Mouse (Mus musculus): Measurements from ENCODE around the gene Bst1. TPM values are rescaled to one million over a fixed set of nuclear protein-coding genes. Genes with fewer than 3 reads are reported as not detected.
A peak's percentile ranks its signal among the peaks of the same experiment; 100 is the strongest.

Bst1 gene
- polyA plus RNA-seq, 1 experiment from 2014 or later = not detected

DNA sequence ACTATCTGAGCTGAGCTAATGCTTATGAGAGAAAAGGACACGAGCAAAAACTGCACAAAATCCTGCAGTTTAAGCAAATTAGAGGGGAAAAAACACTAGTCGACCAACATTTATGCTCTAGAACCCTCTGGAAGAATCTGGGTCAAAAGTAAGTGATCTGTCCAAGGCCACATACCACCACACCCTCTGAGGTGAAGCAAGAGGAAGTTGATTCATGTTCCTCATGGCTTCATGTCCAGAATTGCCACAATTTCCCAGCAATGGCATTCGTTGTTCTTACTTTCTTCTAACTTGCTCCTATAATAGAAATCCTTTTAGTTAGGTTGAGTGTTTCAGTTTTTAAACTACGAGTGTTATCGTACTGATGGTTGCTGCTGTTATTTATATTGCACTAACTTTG lies 19.2 kb upstream of the Bst1 start:
- WGBS = 85% methylated on average over 5 of the region's 5 CpGs
- no peak for ATAC-seq (replicated peaks)

DNA sequence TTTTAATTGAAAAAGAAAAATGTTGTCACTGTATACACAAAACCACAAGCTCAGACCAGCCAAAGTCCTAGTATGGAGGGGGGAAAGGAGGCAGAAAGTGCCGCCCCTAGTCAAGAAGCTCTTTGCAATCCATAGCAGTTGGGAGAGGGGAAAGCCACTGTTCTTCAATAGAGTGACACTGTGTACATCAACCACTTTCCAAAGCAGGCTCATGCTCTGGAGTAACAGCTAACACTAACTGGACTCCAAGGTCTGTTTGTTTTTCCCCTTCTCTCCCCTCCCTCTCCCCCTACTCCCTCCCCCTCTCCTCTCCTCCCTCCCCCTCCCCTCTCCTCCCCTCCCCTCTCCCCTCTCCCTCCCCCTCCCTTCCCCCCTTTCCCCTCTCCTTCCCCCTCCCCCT lies 18.0 kb upstream of the Bst1 start:
- Histone ChIP-seq H3K4me3 (no peak overlapping the region), H3K27me3 (replicated peaks) (no peaks in the 10 kb centered on the region), H3K27ac (no peak overlapping the region), H3K9me3 (no peaks in the 10 kb centered on the region), H3K4me2 (no peak overlapping the region), H3K9ac (no peak overlapping the region), H3K36me3 (replicated peaks) (no peaks in the 10 kb centered on the region), H3K4me1 (no peaks in the 10 kb centered on the region)
- no peak for ATAC-seq (replicated peaks)
- 77% methylated on average over 1 of the region's 1 CpGs for WGBS

More for the DNA sequence above, 19.2 kb upstream of the Bst1 start:
- H3K4me2 ChIP-seq = no peak overlapping the region
- H3K4me1 ChIP-seq = no peaks in the 10 kb centered on the region
- H3K9ac ChIP-seq = no peak overlapping the region
- H3K27me3 ChIP-seq (replicated peaks) = no peaks in the 10 kb centered on the region
- no peak overlapping the region for H3K4me3 ChIP-seq
- no peak overlapping the region for H3K27ac ChIP-seq
- no peaks in the 10 kb centered on the region for H3K9me3 ChIP-seq
- no peaks in the 10 kb centered on the region for H3K36me3 ChIP-seq (replicated peaks)

DNA sequence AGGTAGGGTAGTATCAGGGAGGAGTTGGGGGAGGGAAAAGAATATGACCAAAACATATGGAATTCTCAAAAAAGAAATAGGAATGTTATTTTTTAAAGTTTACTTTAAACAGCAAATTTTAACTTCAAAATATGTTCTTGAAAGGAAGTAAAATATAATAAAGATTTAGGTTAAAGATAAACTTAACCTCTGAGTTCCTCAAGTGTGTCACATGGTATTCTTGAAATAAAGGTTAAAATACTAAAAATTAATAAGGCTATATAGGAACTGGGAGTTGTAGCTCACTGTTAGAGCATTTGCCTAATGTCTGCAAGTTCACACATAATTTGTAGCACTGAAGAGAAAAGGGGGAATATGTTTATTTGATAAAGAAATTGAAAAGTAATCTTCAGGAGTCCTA lies 17.4 kb upstream of the Bst1 start:
- H3K9ac ChIP-seq = no peak overlapping the region
- no peak overlapping the region for H3K4me2 ChIP-seq
- no peaks in the 10 kb centered on the region for H3K27me3 ChIP-seq (replicated peaks)
- no peaks in the 10 kb centered on the region for H3K4me1 ChIP-seq
- H3K36me3 ChIP-seq (replicated peaks) = no peaks in the 10 kb centered on the region
- H3K9me3 ChIP-seq = no peaks in the 10 kb centered on the region
- no peak overlapping the region for H3K27ac ChIP-seq
- no peak for ATAC-seq (replicated peaks)
- no peak overlapping the region for H3K4me3 ChIP-seq

GRCm38 (mm10) chr5:43801798-43802197 lies 16.9 kb upstream of the Bst1 start:
- Histone ChIP-seq H3K4me3 (no peak overlapping the region), H3K9ac (no peak overlapping the region), H3K9me3 (no peaks in the 10 kb centered on the region), H3K36me3 (replicated peaks) (no peaks in the 10 kb centered on the region), H3K27ac (no peak overlapping the region), H3K4me1 (no peaks in the 10 kb centered on the region), H3K27me3 (replicated peaks) (no peaks in the 10 kb centered on the region), H3K4me2 (no peak overlapping the region)
- WGBS = 89% methylated on average over 4 of the region's 4 CpGs
- ATAC-seq (replicated peaks) = no peak

DNA sequence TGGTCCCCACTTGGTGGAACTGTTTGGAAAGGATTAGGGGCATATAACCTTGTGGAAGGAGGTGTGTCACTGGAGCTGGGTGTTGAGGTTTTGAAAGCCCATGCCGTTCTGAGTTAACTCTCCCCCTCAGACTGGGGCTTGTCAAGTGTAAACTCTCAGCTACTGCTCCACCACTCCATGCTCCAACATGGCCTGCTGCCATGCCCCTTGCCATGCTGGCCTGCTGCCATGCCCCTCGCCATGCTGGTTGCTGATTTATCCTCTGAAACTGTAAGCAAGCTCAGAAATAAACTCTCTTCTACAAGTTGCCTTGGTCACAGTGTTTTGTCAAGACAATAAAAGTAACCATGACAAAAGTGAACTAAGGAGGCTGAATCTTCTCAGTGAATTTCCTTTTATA lies 13.3 kb upstream of the Bst1 start:
- peaks cover 3% of the 10 kb centered on the region for H3K4me1 ChIP-seq
- no peak for ATAC-seq (replicated peaks)
- no peak overlapping the region for H3K4me3 ChIP-seq
- no peak overlapping the region for H3K9ac ChIP-seq
- H3K36me3 ChIP-seq (replicated peaks) = no peaks in the 10 kb centered on the region
- H3K9me3 ChIP-seq = no peaks in the 10 kb centered on the region
- WGBS = 85% methylated on average over 2 of the region's 2 CpGs
- no peaks in the 10 kb centered on the region for H3K27me3 ChIP-seq (replicated peaks)
- no peak overlapping the region for H3K4me2 ChIP-seq
- H3K27ac ChIP-seq = no peak overlapping the region

DNA sequence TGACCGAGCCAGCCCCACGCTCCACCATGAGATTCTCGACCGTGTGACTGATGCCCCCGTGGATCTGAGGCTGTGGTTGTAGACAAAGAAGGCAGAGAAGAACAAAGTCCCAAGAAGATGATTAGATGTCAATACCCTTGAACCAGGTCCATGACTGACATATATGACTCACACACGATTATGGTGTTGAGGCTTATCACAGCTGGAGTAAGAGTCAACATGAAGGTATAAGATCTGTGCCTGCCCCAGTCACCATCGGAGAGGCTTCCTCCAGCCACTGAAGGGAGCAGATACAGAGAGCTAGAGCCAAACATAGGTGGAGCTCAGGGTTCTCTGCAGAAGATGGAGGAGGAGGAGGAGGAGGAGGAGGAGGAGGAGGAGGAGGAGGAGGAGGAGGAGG lies 12.3 kb upstream of the Bst1 start:
- Histone ChIP-seq H3K36me3 (replicated peaks) (no peaks in the 10 kb centered on the region), H3K27me3 (replicated peaks) (no peaks in the 10 kb centered on the region), H3K9ac (no peak overlapping the region), H3K9me3 (no peaks in the 10 kb centered on the region), H3K4me2 (no peak overlapping the region), H3K4me1 (peaks cover 3% of the 10 kb centered on the region), H3K27ac (no peak overlapping the region), H3K4me3 (no peak overlapping the region)
- WGBS = 95% methylated on average over 7 of the region's 7 CpGs
- no peak for ATAC-seq (replicated peaks)

GRCm38 (mm10) chr5:43806914-43807313 lies 11.8 kb upstream of the Bst1 start:
- no peak overlapping the region for H3K4me2 ChIP-seq
- no peak overlapping the region for H3K9ac ChIP-seq
- H3K4me3 ChIP-seq = no peak overlapping the region
- no peak overlapping the region for H3K27ac ChIP-seq
- peaks cover 3% of the 10 kb centered on the region for H3K4me1 ChIP-seq
- no peaks in the 10 kb centered on the region for H3K9me3 ChIP-seq
- 82% methylated on average over 4 of the region's 4 CpGs for WGBS
- no peak for ATAC-seq (replicated peaks)
- H3K27me3 ChIP-seq (replicated peaks) = no peaks in the 10 kb centered on the region
- no peaks in the 10 kb centered on the region for H3K36me3 ChIP-seq (replicated peaks)

- Histone ChIP-seq H3K9me3 (no peaks in the 10 kb centered on the region), H3K27me3 (replicated peaks) (no peaks in the 10 kb centered on the region), H3K4me3 (peak overlapping the region; percentile 52), H3K36me3 (replicated peaks) (no peaks in the 10 kb centered on the region), H3K4me1 (peaks cover 3% of the 10 kb centered on the region), H3K4me2 (peak overlapping the region; percentile 79), H3K9ac (peak overlapping the region; percentile 59), H3K27ac (peak overlapping the region; percentile 86)
- peak; percentile 98 for ATAC-seq (replicated peaks)
- 5% methylated on average over 48 of the region's 48 CpGs for WGBS
Measured at GRCm38 (mm10) chr5:43807744-43808696, 10.7 kb upstream of the Bst1 start.

GRCm38 (mm10) chr5:43810427-43811062 lies 8.1 kb upstream of the Bst1 start:
- Histone ChIP-seq H3K4me3 (no peak overlapping the region), H3K4me2 (no peak overlapping the region), H3K36me3 (replicated peaks) (no peaks in the 10 kb centered on the region), H3K9ac (no peak overlapping the region), H3K27me3 (replicated peaks) (no peaks in the 10 kb centered on the region), H3K4me1 (peaks cover 3% of the 10 kb centered on the region), H3K9me3 (no peaks in the 10 kb centered on the region), H3K27ac (no peak overlapping the region)
- no peak for ATAC-seq (replicated peaks)
- 90% methylated on average over 1 of the region's 1 CpGs for WGBS

DNA sequence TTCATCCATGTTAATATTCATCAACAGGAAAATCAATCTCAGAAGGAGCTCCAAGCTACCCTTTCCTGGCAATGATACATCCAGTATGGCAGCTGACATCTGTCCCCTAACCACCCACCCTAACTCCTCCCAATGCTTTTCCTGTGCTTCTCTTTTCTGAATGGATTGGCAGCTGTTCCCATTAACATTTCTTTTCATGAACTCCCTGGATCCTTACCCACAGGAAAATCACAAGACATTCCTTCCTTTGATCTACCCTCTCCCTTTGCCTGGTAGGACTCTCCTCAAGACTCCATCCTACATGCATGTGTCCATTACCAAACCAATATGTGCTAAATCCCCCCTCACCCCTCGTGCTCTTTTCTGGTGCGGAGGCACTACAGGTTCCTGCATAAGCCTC lies 4.1 kb upstream of the Bst1 start:
- Histone ChIP-seq H3K36me3 (replicated peaks) (no peaks in the 10 kb centered on the region), H3K9me3 (no peaks in the 10 kb centered on the region), H3K4me2 (no peak overlapping the region), H3K27ac (no peak overlapping the region), H3K4me3 (no peak overlapping the region), H3K4me1 (no peaks in the 10 kb centered on the region), H3K27me3 (replicated peaks) (no peaks in the 10 kb centered on the region), H3K9ac (no peak overlapping the region)
- ATAC-seq (replicated peaks) = no peak
- WGBS = 80% methylated on average over 2 of the region's 2 CpGs

GRCm38 (mm10) chr5:43815769-43816168 lies 2.9 kb upstream of the Bst1 start:
- no peaks in the 10 kb centered on the region for H3K27me3 ChIP-seq (replicated peaks)
- H3K9ac ChIP-seq = no peak overlapping the region
- H3K4me2 ChIP-seq = no peak overlapping the region
- WGBS = 55% methylated on average over 1 of the region's 1 CpGs
- H3K36me3 ChIP-seq (replicated peaks) = no peaks in the 10 kb centered on the region
- H3K9me3 ChIP-seq = no peaks in the 10 kb centered on the region
- ATAC-seq (replicated peaks) = no peak
- H3K4me1 ChIP-seq = no peaks in the 10 kb centered on the region
- no peak overlapping the region for H3K27ac ChIP-seq
- no peak overlapping the region for H3K4me3 ChIP-seq

GRCm38 (mm10) chr5:43820785-43821184 lies 2.1 kb downstream of the Bst1 start:
- no peaks in the 10 kb centered on the region for H3K4me1 ChIP-seq
- no peak overlapping the region for H3K4me3 ChIP-seq
- WGBS = 95% methylated on average over 11 of the region's 11 CpGs
- no peak overlapping the region for H3K27ac ChIP-seq
- H3K9me3 ChIP-seq = no peaks in the 10 kb centered on the region
- no peaks in the 10 kb centered on the region for H3K27me3 ChIP-seq (replicated peaks)
- H3K36me3 ChIP-seq (replicated peaks) = no peaks in the 10 kb centered on the region
- no peak for ATAC-seq (replicated peaks)
- H3K9ac ChIP-seq = no peak overlapping the region
- H3K4me2 ChIP-seq = no peak overlapping the region

- no peak within 1 kb of the TSS for H3K9ac ChIP-seq
- WGBS = 81% methylated on average over 19 of the region's 19 CpGs
- H3K9me3 ChIP-seq = no peaks in the 10 kb centered on the region
- H3K4me3 ChIP-seq = no peak within 1 kb of the TSS
- H3K4me1 ChIP-seq = no peaks in the 10 kb centered on the region
- H3K4me2 ChIP-seq = no peak within 1 kb of the TSS
- H3K27me3 ChIP-seq (replicated peaks) = no peaks in the 10 kb centered on the region
- H3K27ac ChIP-seq = no peak within 1 kb of the TSS
- no peaks in the 10 kb centered on the region for H3K36me3 ChIP-seq (replicated peaks)
- no peak for ATAC-seq (replicated peaks)
Measured at GRCm38 (mm10) chr5:43821538-43821937, 2.9 kb downstream of the Bst1 start, which contains the start of gene Fbxl5. Gene Fbxl5, minus strand, starts transcription at chr5:43821638.
